Mouse (Mus musculus) olfactory bulb, adult 2 months (tissue): Measurements from ENCODE around the gene Egfl8.

ENCODE experiments used
- CTCF ChIP-seq: fragments of 200-500 bp; IDR thresholded peaks from 2 replicates; pipeline ENCODE4 v1.5.1; 2012; ENCODE audit warnings: low read depth, mild to moderate bottlenecking, low read length, moderate library complexity; ENCODE audit not compliant: insufficient read depth
- POLR2A ChIP-seq: fragments of 200-500 bp; IDR thresholded peaks from 2 replicates; pipeline ENCODE4 v1.6.1; 2012; ENCODE audit warnings: mild to moderate bottlenecking, low read depth, low read length, moderate library complexity; ENCODE audit not compliant: insufficient read depth

DNA sequence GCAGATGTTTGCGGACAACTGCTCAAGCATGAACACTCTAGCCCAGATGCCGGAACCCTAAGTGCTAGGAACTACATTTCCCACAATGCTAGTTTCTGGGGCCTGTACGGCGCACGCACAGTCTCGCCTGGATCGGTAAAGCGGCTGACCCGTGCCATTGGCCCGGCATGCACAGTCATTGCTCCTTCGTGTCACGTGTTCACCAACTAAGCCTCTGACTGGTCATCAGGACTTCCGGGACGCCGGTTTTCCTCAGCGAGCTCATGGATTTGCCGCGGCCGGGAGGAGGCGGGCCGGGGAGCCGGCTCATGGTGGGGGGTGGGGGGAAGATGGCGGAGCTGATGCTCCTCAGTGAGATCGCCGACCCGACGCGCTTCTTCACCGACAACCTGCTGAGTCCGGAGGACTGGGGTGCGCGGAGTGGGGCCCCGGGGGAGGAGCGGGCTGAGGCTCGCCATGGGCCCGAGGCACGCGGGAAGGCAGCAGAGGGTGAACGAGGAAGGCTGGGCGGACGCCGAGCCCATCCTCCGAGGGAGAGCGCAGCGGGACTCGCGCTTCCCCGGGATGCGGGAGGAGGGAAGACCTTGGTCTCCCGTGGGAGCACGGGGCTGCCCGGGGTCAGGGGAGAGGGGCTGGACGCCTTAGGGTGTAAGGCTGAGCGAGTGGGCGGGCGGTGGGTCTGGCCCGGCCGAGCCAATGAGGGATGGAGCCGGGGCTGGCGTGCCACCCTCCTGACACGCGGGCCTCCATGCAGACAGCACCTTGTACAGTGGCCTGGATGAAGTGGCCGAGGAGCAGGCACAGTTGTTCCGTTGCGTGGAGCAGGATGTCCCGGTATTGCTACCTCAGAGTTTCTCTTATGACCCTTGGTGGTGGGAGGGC lies 31.4 kb upstream of the Egfl8 start, which contains the start of gene Atf6b:
- TF ChIP-seq CTCF: no peak
- TF ChIP-seq POLR2A: peak; percentile 63
